Mouse (Mus musculus) left cerebral cortex, adult 11 months (tissue): ENCODE results near the gene Hsbp1.
A peak's percentile ranks its signal among the peaks of the same experiment; 100 is the strongest.

ENCODE experiments used
- DNase-seq: peaks from one replicate; pipeline ENCODE4 v3.0.0; 2022; ENCODE audit warnings: low spot score

The Hsbp1 gene

GRCm38 (mm10) chr8:119386988-119387387, 42.7 kb downstream of the Hsbp1 start:
- DNase-seq = no peak

DNA sequence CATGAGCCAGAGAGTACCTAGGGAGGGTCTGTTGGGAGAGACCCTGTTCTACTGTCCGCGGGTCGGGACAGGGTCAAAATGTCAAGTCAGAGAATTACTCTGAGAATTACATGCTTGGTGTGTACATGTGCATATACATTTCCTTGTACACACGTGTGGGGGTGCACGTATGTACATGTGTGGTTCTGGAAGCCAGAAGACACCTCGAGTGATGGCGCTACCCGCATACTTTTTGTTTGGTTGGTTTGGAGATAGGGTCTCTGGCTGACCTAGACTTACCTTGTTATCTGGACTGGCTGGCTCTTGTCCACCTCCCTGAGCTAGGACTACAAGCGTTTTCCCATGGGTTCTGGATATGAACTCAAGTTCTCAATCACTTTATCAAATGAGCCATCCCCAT, 49.8 kb downstream of the Hsbp1 start:
- DNase-seq = no peak

- DNase-seq = peak; percentile 81
These were observed 50.3 kb downstream of the Hsbp1 start, which contains the start of gene Mlycd for GRCm38 (mm10) chr8:119394524-119395026. Gene Mlycd, plus strand, starts transcription at chr8:119394878.

GRCm38 (mm10) chr8:119395072-119395950, 51.0 kb downstream of the Hsbp1 start:
- no peak for DNase-seq
